8 mouse cellular contexts compared by ENCODE assay signal in genomic region chr12:57545371-57546241, GRCm38 (mm10). TPM values are rescaled to one million over a fixed set of nuclear protein-coding genes. Genes with fewer than 3 reads are reported as not detected.
A peak's percentile ranks its signal among the peaks of the same experiment; 100 is the strongest.
DNase-seq lines count a peak whose midpoint lies in the region; ATAC-seq lines count a peak whose summit lies in the region.

No protein-coding gene starts in this region.

- 0 out of 2 replicates have a peak, but pooled peaks cover 2% of the 10 kb centered on the region for H3K9me3 ChIP-seq in hindbrain, embryonic 12.5 days (replicated peaks)

- H3K27ac ChIP-seq in hindbrain, embryonic 12.5 days = no peak overlapping the region

- peak; percentile 60 for ATAC-seq in hindbrain, embryonic 12.5 days (ENCODE audit: low FRiP score)
- ATAC-seq in activated CD4-positive, CD25-positive, alpha-beta regulatory T cell, adult 4 months = no peak

- DNase-seq in kidney, adult 9 months = peak; percentile 11
- DNase-seq in kidney, postnatal 10 days = no peak
- peak; percentile 63 for DNase-seq in embryo, embryonic 9.5 days (ENCODE audit: extremely low spot score)
- peak; percentile 77 to 81 for DNase-seq in lung, adult 18-20 months
- peak; percentile 58 for DNase-seq in retina, embryonic 14.5 days (ENCODE audit: low spot score)
- no peak for DNase-seq in thymus, postnatal 10 days (ENCODE audit: low spot score in 2 of 2)

- H3K4me1 ChIP-seq in hindbrain, embryonic 12.5 days = peaks cover 11% of the 10 kb centered on the region

- peak overlapping the region; percentile 37 for H3K4me3 ChIP-seq in hindbrain, embryonic 12.5 days

- under 1% methylated on average over 99 of the region's 106 CpGs for WGBS in hindbrain, embryonic 12.5 days

- H3K36me3 ChIP-seq in hindbrain, embryonic 12.5 days = no peaks in the 10 kb centered on the region

- peak overlapping the region; percentile 38; the same call in 1 of the 2 replicates for H3K9ac ChIP-seq in hindbrain, embryonic 12.5 days

- H3K27me3 ChIP-seq in hindbrain, embryonic 12.5 days = peaks cover 95% of the 10 kb centered on the region

- peak overlapping the region; percentile 71 for H3K4me2 ChIP-seq in hindbrain, embryonic 12.5 days (replicated peaks)

RNA-seq across cellular contexts. Expression of gene Foxa1, which starts 1.1 kb away (rescaled TPM):
- polyA plus RNA-seq in hindbrain, embryonic 12.5 days (2016; fragmentation: Nextera tagmentation; extraction: Ambion mirVana) = 2.8 and 3.0 TPM in 2 replicates
- polyA plus RNA-seq in activated CD4-positive, CD25-positive, alpha-beta regulatory T cell, adult 4 months (2017; shearing (Covaris generic)) = not detected

RNA-seq across cellular contexts. Expression of gene Ttc6, which starts 18.3 kb away (rescaled TPM):
- 1.6 and 1.9 TPM in 2 replicates for polyA plus RNA-seq in hindbrain, embryonic 12.5 days (2016; fragmentation: Nextera tagmentation; extraction: Ambion mirVana)
- under 1 TPM in 1 of 2 experiments, not detected in 1; 0.09 TPM for polyA plus RNA-seq in activated CD4-positive, CD25-positive, alpha-beta regulatory T cell, adult 4 months (2017; shearing (Covaris generic))

Comparison
In these comparisons a context has a peak if more than half of its experiments do, and no peak if none do; other contexts are left out.
1. DNase-seq: peak in kidney, adult 9 months (single experiment), embryo, embryonic 9.5 days (single experiment), lung, adult 18-20 months (2 of 2) and retina, embryonic 14.5 days (single experiment); none in kidney, postnatal 10 days (single experiment) and thymus, postnatal 10 days (0 of 2).